Mouse (Mus musculus): ENCODE measurements around the gene Gpx7. TPM values are rescaled to one million over a fixed set of nuclear protein-coding genes. Genes with fewer than 3 reads are reported as not detected.

Gpx7 gene
- polyA plus RNA-seq, 1 experiment, result 7.8 TPM

DNA sequence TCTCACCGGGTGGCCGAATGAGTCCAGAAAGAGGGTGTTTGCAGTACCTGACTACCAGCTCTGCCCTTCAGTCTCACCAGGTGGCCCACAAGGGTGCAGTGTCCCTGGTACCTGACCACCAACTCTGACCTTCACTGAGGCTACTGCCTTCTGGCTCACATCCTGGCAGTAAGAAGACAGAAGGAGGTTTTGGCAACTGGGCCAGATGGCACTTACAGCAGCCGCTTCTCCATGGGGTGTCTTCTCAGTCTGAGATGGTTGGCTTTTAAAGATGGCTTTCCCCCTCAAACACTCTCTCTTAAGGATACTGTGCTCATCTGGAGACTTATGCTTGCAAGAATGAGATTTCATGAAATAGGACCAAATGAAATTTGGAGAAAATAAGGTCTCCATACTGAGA is 27.3 kb downstream of the Gpx7 start:
- H3K4me1 ChIP-seq (ENCODE audit: control insufficient read depth, insufficient read depth, low read length), result no peaks in the 10 kb centered on the region
- H3K27ac ChIP-seq (ENCODE audit: insufficient read depth, low read length), result no peak overlapping the region
- TF ChIP-seq CTCF (IDR thresholded peaks at IDR 0.05; ENCODE audit: extremely low read depth, insufficient read depth, low read length) (no peak), POLR2A (IDR thresholded peaks at IDR 0.05; ENCODE audit: extremely low read depth, insufficient read depth, low read length) (no peak)
- no peak overlapping the region for H3K4me3 ChIP-seq (ENCODE audit: insufficient read depth, low read length)

GRCm38 (mm10) chr4:108372166-108372565 is 34.6 kb downstream of the Gpx7 start:
- Histone ChIP-seq H3K4me1 (ENCODE audit: control insufficient read depth, insufficient read depth, low read length) (no peaks in the 10 kb centered on the region), H3K4me3 (ENCODE audit: insufficient read depth, low read length) (no peak overlapping the region)
- TF ChIP-seq CTCF (IDR thresholded peaks at IDR 0.05; ENCODE audit: extremely low read depth, insufficient read depth, low read length) (no peak), POLR2A (IDR thresholded peaks at IDR 0.05; ENCODE audit: extremely low read depth, insufficient read depth, low read length) (no peak)

DNA sequence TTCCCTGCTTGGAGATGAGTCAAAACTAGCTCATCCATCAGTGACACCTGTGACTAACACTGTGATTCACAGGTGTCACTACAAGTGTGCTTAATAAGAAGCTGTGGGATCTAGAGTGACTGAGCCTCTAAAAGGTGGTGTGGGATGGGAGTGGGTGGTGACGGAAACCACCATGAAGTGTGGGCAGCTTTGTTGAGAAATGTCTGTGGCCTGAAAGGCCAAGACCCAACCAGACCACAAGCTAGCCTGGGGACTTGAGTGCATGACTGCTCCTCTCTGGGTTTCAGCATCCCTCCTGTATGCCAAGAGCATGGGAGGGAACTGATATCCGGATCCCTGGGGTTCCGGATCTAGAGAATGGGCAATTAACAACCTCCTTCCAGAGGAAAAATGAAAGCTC is 35.3 kb downstream of the Gpx7 start:
- no peak overlapping the region for H3K4me3 ChIP-seq (ENCODE audit: insufficient read depth, low read length)
- TF ChIP-seq POLR2A (IDR thresholded peaks at IDR 0.05; ENCODE audit: extremely low read depth, insufficient read depth, low read length), result no peak
- TF ChIP-seq CTCF (IDR thresholded peaks at IDR 0.05; ENCODE audit: extremely low read depth, insufficient read depth, low read length), result no peak
- no peaks in the 10 kb centered on the region for H3K4me1 ChIP-seq (ENCODE audit: control insufficient read depth, insufficient read depth, low read length)
- no peak overlapping the region for H3K27ac ChIP-seq (ENCODE audit: insufficient read depth, low read length)

More at GRCm38 (mm10) chr4:108372166-108372565, 34.6 kb downstream of the Gpx7 start:
- H3K27ac ChIP-seq (ENCODE audit: insufficient read depth, low read length), result no peak overlapping the region

DNA sequence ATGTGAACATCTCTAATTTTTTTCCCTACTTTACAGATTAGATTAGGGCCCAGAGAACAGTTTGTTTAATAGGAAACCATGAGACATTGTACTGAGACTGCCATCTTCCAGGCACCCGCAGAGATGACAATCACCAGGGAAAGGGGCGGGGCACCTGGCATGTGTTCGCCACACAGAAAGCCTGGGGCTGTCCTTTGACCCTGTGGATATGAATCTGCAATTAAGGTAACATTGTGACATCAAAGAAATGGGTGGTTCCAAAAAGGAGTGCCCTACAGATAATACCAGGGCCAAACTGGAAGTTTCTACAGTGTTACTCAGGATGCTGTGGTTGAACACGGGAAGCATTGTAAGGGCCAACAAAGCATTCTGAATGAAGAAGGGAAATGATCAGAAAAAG is 36.4 kb downstream of the Gpx7 start:
- H3K4me1 ChIP-seq (ENCODE audit: control insufficient read depth, insufficient read depth, low read length), result no peaks in the 10 kb centered on the region
- H3K27ac ChIP-seq (ENCODE audit: insufficient read depth, low read length), result no peak overlapping the region
- no peak for TF ChIP-seq POLR2A (IDR thresholded peaks at IDR 0.05; ENCODE audit: extremely low read depth, insufficient read depth, low read length)
- no peak for TF ChIP-seq CTCF (IDR thresholded peaks at IDR 0.05; ENCODE audit: extremely low read depth, insufficient read depth, low read length)
- H3K4me3 ChIP-seq (ENCODE audit: insufficient read depth, low read length), result no peak overlapping the region

DNA sequence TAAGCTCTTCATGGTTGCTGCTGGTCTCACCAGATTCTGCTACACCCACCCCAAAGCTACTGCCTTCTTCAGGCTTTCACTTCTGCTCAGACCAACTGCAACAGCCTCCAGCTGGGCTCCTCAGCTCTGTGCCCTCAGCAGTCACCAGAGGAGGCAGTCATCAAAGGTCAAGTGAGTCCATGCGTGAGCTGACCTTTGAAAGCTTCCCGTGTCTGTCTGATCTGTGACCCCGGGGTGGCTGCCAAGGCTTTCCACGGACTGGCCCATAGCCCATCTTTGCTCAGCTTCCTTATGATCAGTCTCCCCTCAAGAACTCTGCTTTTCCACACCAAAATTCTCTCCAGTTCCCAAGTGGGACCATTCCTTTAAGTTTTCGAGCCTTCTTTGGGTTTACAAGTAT is 37.5 kb downstream of the Gpx7 start:
- Histone ChIP-seq H3K4me1 (ENCODE audit: control insufficient read depth, insufficient read depth, low read length) (no peaks in the 10 kb centered on the region), H3K27ac (ENCODE audit: insufficient read depth, low read length) (no peak overlapping the region), H3K4me3 (ENCODE audit: insufficient read depth, low read length) (no peak overlapping the region)
- TF ChIP-seq CTCF (IDR thresholded peaks at IDR 0.05; ENCODE audit: extremely low read depth, insufficient read depth, low read length) (no peak), POLR2A (IDR thresholded peaks at IDR 0.05; ENCODE audit: extremely low read depth, insufficient read depth, low read length) (no peak)

- H3K4me1 ChIP-seq (ENCODE audit: control insufficient read depth, insufficient read depth, low read length), result no peaks in the 10 kb centered on the region
- no peak overlapping the region for H3K27ac ChIP-seq (ENCODE audit: insufficient read depth, low read length)
- TF ChIP-seq POLR2A (IDR thresholded peaks at IDR 0.05; ENCODE audit: extremely low read depth, insufficient read depth, low read length) (no peak), CTCF (IDR thresholded peaks at IDR 0.05; ENCODE audit: extremely low read depth, insufficient read depth, low read length) (no peak)
- no peak overlapping the region for H3K4me3 ChIP-seq (ENCODE audit: insufficient read depth, low read length)
Measured at GRCm38 (mm10) chr4:108364111-108364476, 42.7 kb downstream of the Gpx7 start.

GRCm38 (mm10) chr4:108363355-108364110 is 43.2 kb downstream of the Gpx7 start:
- H3K27ac ChIP-seq (ENCODE audit: insufficient read depth, low read length), result no peak overlapping the region
- no peak overlapping the region for H3K4me3 ChIP-seq (ENCODE audit: insufficient read depth, low read length)
- TF ChIP-seq POLR2A (IDR thresholded peaks at IDR 0.05; ENCODE audit: extremely low read depth, insufficient read depth, low read length) (no peak), CTCF (IDR thresholded peaks at IDR 0.05; ENCODE audit: extremely low read depth, insufficient read depth, low read length) (no peak)
- no peaks in the 10 kb centered on the region for H3K4me1 ChIP-seq (ENCODE audit: control insufficient read depth, insufficient read depth, low read length)

DNA sequence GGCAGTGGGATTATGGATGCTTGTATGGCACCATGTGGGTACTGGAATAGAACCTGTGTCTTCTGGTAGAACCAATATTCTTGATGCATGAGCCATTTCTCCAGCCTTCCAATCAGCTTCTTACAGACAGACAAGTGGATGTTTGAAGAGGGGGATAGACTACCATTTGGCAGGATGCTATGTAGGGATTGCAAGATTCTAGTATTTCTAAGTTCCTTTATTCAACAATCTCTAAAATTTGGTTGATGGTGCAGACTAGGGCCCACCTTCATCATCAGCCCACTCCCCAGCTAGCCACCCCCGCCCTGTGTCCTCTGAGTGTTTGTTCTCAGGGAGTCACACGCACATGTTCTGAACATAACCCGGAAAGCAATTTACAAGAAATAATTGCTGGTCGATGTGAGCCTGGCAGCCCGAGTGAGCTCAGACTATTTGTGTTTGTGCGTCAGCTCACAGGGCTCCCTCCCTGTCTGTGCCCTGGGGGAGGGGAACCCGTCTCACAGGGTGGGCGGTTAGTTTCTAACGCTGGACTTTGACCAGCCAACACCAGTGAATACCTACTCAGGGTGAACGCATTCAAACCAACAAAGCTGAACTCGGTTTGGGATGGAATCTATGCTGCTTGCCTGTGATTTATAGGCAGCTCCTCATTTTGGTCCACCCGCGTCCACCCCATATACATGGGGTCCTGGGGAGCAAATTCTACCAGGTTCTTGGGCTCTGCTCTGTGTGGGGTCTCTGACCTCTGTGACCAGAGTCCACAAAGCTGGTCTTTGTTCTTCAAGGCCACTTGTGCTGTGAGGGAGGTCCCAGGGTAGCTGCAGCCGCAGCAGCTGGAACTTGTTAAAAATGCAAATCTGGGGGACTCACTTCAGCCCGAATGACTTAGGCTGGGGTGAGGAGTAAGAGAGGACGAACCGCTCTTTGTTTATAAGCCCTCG is 44.2 kb downstream of the Gpx7 start:
- no peaks in the 10 kb centered on the region for H3K4me1 ChIP-seq (ENCODE audit: control insufficient read depth, insufficient read depth, low read length)
- no peak overlapping the region for H3K4me3 ChIP-seq (ENCODE audit: insufficient read depth, low read length)
- no peak overlapping the region for H3K27ac ChIP-seq (ENCODE audit: insufficient read depth, low read length)
- TF ChIP-seq POLR2A (IDR thresholded peaks at IDR 0.05; ENCODE audit: extremely low read depth, insufficient read depth, low read length) (no peak), CTCF (IDR thresholded peaks at IDR 0.05; ENCODE audit: extremely low read depth, insufficient read depth, low read length) (no peak)

GRCm38 (mm10) chr4:108360136-108361055 is 46.4 kb downstream of the Gpx7 start:
- TF ChIP-seq CTCF (IDR thresholded peaks at IDR 0.05; ENCODE audit: extremely low read depth, insufficient read depth, low read length) (no peak), POLR2A (IDR thresholded peaks at IDR 0.05; ENCODE audit: extremely low read depth, insufficient read depth, low read length) (no peak)
- Histone ChIP-seq H3K4me3 (ENCODE audit: insufficient read depth, low read length) (no peak overlapping the region), H3K27ac (ENCODE audit: insufficient read depth, low read length) (no peak overlapping the region), H3K4me1 (ENCODE audit: control insufficient read depth, insufficient read depth, low read length) (no peaks in the 10 kb centered on the region)

All from cortical plate, adult 2 months (tissue).